Mouse (Mus musculus) brown adipose tissue, adult 24 weeks (tissue): ENCODE data around the gene Tradd. TPM values are rescaled to one million over a fixed set of nuclear protein-coding genes. Genes with fewer than 3 reads are reported as not detected.
"Not testable (repeated sequence)": the region's sequence is repeated elsewhere in the genome, so short reads cannot be mapped to it uniquely, and the experiment has no call there.

Experiments used
- H3K27ac ChIP-seq: fragments of 200-500 bp; replicated peaks from 2 replicates; pipeline ENCODE4 v1.5.1; 2012; ENCODE audit warnings: low read depth, mild to moderate bottlenecking, low read length
- H3K4me1 ChIP-seq: fragments of 200-500 bp; 2 replicates; pipeline ENCODE4 v1.6.1; 2012; ENCODE audit warnings: low read length, mixed read lengths; ENCODE audit not compliant: control insufficient read depth, insufficient read depth, insufficient read length
- H3K4me3 ChIP-seq: fragments of 200-500 bp; 2 replicates; pipeline ENCODE4 v1.5.1; 2012; ENCODE audit warnings: low read depth, mild to moderate bottlenecking, low read length, moderate library complexity; ENCODE audit not compliant: insufficient read depth
- polyA plus RNA-seq: library from polyadenylated mRNA; stranded (reverse); fragments of >200 nt; gene quantifications from 2 replicates; pipeline ENCODE4 v1.2.4, GENCODE M21; 2012; ENCODE audit not compliant: missing spikeins, insufficient read depth, insufficient read length

Tradd gene
- polyA plus RNA-seq, 1 experiment: 5.1 TPM

DNA sequence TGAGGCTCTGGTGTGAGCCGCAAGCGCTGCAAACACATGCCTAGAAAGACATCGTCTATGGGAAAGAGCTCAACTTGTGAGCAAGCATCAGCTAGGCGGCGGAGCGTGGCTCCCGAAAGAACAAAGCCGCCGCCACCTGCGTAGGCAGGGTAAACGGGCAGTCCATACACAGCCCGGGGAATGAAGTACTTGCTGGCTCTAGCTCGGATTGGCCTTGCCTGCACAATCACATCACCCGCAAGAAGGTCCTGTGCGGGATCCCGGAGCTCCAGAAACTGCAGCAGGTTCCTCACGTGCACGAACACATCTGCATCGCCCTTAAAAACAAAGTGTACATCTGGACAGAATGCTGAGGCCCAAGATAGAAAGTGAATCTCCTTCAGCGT, 10.7 kb downstream of the Tradd start:
- H3K27ac ChIP-seq: no peak overlapping the region

DNA sequence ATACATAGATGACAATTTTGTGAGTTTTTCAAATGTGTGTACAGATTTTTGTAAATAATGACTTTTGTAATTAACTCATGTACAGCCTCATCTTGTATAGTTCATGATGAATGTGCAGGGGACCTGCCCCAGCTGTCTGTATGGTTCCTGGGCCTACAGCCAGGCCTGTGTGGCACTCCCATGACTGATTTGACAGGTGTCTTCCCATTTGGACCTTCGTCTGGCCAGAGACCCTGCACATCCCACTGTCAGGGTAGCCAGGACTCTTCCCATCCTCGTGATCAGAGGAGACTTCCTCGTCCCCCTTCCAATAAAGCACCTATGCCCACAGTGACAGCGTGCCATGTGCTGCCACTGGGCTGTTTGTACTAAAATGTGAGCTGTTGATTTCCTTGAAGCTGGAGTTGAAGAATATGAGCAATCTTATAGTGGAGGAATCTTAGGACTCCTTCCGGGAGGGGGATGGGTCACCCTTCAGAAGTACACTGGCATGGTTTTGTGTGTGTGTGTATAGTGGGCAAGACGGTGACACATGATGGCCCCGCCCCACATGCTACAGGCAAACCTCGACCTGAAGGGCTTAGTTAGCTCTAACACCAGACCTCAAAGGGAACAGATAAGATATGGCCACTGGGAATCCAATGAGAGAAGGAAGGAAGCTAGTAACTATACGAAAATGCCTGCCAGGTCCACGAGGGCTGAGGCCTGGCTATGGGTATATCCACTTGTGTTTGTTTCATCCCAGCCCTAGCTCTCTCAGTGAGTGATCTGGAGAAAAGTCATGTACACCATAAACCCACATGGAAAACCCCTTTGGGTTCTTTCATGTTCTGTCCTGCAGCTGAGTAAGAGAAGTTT, 11.5 kb downstream of the Tradd start:
- Histone ChIP-seq H3K4me3 (no peak overlapping the region), H3K4me1 (no peaks in the 10 kb centered on the region; the same call in 1 of the 2 replicates), H3K27ac (no peak overlapping the region)

More for the DNA sequence above, 10.7 kb downstream of the Tradd start:
- Histone ChIP-seq H3K4me3 (peak overlapping the region; percentile 64; the same call in 1 of the 2 replicates), H3K4me1 (no peaks in the 10 kb centered on the region; the same call in 1 of the 2 replicates)

DNA sequence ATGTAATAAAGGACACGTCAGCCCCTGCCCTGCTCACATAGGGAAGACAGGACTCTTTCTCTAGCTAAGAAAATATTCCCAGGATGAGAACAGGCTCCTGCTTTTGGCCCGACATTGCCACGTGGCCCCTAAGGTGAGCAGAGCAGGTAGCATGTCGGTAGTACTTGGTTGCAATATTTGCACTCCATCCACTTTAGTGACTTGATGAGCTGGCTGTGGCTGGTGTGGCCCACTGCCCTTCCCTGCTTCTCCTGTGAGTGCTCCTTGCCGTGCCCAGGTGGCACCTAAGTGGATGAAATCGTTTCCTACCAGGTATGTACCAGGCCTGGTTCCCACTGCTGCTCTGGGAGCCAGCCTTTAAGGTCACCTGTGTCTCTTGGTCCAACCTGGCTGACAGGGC, 12.5 kb downstream of the Tradd start:
- no peaks in the 10 kb centered on the region; the same call in 1 of the 2 replicates for H3K4me1 ChIP-seq
- H3K27ac ChIP-seq: no peak overlapping the region
- no peak overlapping the region for H3K4me3 ChIP-seq

DNA sequence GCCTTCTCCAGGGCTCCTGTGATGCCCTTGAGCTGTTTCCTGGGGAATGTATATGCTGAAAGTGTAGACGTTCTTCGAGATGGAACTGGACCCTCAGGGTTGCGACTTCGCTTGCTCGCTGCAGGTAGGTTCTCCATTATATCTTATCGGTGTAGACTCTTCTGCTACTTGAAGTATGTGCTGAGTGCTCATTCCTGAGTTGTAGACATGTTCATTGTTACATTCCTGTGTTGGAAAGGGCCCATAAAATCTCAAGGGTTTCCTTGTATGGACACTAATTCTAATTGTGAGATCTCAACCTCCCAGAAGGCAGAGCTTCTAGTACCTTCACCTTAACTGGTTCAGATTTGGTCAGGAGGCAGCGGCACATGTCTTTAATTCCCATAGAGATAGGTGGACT, 23.4 kb downstream of the Tradd start:
- Histone ChIP-seq H3K4me1 (no peaks in the 10 kb centered on the region), H3K4me3 (no peak overlapping the region), H3K27ac (no peak overlapping the region)

DNA sequence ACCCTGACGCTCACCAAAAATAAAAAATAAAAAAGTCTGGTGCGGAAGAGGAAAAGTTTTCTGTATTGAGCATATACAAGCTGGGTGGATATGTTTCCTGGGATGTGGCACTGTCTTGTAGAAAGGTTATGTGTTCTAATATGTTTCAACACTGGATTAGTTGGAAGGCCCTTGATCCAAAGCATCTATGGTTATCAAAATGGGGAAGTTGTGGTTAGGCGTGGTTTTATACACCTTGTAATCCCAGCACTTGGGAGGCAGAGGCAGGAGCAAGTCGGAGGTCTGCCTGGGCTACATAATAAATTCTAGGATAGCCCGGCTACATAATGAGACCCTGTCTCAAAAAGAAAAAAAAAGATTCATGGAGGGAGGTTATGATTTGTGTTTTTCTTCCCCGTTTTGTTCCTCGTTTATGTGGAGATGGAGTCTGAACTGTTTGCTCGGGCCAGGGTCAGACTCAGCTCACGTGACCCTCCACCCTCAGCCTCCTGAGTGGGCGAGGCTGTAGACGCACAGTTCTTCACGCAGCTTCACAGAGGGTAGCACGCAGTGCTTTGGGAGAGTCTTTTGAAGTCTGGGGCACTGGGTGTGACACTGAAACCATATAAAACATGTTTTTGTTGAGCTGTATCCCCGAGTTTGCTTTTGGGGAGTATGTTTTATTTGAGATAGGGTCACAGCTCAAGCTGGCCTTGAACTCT, 26.8 kb downstream of the Tradd start:
- no peak overlapping the region for H3K27ac ChIP-seq

DNA sequence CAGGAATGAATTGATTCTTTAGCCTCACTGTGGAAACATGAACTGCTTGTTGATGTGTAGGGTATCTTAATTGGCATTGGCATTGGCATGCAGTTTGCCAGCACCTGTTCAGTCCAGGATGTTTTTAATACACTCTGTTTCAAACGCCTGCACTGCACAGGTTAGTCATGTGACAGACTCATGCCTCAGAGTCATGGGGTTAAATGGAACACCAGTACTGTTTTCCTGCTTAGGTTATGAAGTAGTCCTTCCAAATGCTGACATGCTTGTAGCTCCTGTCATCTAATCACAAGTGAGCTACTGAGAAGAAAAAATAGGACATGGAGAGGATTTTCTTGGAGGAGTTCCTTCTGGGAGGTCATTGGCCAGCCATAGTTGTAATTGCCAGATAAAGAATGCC, 29.2 kb downstream of the Tradd start:
- no peak overlapping the region for H3K27ac ChIP-seq
- H3K4me1 ChIP-seq: no peaks in the 10 kb centered on the region
- H3K4me3 ChIP-seq: no peak overlapping the region

More for the DNA sequence above, 26.8 kb downstream of the Tradd start:
- H3K4me1 ChIP-seq: no peaks in the 10 kb centered on the region
- no peak overlapping the region for H3K4me3 ChIP-seq

DNA sequence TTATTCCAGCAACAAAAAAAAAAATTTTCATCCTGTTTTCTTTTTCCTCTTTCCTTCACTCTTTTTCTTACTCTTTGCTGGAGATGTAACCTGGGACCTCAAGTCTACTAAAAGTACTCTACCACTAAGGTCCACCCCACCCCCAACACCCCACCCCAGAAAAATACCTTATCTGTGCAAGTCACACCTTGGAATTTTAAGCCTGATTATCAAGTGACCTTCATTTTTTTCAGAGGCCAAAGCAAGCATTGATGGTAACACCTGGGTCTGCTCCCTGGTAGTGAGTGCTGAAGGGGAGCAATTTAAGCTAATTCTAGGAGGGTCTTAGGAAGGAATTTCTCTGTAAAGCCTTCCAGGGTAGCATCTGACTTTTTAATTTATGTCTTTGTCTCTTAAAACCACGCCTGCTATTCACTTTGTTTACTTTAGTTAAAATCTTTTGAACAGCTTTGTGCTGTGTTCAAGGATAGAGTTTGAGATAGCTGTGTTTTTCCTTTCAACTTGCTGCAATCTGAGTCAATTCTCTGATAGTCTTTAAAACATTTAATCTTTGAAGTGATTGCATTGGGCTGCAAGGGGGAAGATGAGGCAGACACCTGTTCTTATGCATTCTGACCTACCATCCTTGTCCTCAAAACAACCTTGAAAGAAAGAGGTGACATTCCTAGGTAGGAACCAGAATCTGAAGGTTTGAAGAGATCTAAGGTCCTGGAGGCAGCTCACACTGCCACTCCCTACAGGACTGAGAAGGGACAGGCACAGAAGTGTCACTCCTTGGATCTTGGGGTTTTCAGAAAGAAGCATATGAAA, 31.1 kb downstream of the Tradd start:
- Histone ChIP-seq H3K4me1 (no peaks in the 10 kb centered on the region), H3K27ac (no peak overlapping the region), H3K4me3 (no peak overlapping the region)

DNA sequence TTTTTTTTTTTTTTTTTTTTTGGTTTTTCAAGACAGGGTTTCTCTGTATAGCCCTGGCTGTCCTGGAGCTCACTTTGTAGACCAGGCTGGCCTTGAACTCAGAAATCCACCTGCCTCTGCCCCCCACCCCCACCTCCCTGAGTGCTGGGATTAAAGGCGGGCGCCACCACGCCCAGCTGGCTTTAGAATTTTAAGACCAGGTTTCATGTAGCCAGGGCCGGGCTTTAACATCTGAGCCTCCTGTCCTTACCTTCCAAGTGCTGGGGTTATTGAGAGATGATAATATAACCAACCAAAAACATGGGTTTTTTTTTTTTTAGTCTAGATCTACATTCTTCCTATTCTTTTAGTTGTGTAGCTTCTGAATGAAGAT, 32.1 kb downstream of the Tradd start:
- not testable (repeated sequence) for H3K27ac ChIP-seq, H3K4me1 ChIP-seq, H3K4me3 ChIP-seq

DNA sequence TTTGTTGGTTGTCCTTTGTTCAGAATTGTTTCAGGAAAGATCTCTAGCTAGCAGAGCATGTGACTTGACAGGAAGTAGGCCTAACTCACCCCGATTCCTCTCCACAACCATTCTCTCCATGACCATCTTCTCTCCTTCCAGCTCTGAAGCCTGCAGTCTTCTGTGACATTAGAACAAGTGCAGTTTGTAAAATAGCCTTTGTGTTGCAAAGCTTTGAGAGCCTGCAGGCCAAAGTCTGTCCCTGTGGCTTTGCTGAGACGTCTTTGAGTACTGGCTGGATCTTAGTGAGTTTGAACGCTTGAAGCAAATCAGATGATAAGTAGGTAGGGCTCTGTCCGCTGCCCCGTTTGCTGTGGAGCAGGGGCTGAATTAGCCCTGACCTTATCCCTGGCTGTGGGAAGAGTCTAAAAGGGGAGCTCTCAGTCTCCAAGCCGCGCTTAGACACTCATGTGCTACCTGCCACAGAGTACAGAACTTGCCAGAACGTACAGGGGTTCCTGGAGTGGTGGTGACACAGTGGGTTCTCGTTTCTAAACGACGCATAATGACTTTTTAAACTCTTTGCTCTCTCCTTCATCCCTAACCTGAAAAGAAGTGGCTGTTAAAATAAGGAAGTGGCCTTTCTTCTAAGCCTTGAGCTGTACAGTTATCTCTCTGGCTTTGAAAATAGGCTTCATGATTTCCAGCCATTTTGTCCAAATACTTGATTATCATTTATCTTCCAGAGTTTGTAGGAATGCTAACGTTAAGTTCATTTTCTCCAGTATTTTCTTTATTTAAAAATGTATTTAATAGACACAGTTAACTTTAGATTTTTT, 32.7 kb downstream of the Tradd start:
- Histone ChIP-seq H3K27ac (no peak overlapping the region), H3K4me1 (no peaks in the 10 kb centered on the region), H3K4me3 (no peak overlapping the region)

DNA sequence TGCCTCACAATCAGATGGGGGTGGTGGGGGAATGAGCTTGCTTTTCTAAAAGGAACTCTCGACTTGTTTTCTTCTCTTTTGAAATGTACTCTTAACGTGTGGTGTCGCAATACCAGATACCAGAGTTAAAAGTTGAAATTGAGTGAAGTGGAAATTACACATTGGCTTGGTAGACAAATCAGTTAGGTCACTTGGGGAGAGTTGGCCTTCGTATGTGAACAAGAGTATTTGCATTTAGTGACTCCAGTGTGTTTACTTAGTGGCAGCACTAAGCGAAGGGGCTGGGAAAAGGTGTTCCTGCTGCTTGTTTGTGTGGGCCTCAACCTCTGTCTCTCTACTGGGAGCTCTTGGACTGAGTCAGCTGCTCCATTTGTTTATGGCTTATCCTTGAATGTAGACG, 38.5 kb downstream of the Tradd start:
- peaks cover 6% of the 10 kb centered on the region; the same call in 1 of the 2 replicates for H3K4me1 ChIP-seq
- H3K4me3 ChIP-seq: peak overlapping the region; percentile 86
- H3K27ac ChIP-seq: peak overlapping the region; percentile 63; the same call in 1 of the 2 replicates

DNA sequence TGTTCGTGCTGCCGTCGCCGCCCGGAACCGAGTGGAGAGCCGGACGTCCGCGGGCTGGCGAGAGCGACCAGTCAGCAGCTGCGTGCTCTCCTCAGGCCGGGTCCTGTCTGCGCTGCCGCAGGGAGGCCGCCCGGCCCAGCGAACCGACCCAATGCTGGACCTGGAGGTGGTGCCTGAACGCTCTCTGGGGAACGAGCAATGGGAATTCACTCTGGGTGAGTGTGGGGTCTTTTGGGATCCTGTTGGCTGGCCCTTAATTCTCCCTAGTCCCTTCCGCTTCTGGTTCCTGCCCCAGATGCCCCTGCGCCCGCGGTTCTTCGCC, 39.2 kb downstream of the Tradd start:
- Histone ChIP-seq H3K27ac (peak overlapping the region; percentile 63), H3K4me1 (peaks cover 6% of the 10 kb centered on the region; the same call in 1 of the 2 replicates), H3K4me3 (peak overlapping the region; percentile 86)

DNA sequence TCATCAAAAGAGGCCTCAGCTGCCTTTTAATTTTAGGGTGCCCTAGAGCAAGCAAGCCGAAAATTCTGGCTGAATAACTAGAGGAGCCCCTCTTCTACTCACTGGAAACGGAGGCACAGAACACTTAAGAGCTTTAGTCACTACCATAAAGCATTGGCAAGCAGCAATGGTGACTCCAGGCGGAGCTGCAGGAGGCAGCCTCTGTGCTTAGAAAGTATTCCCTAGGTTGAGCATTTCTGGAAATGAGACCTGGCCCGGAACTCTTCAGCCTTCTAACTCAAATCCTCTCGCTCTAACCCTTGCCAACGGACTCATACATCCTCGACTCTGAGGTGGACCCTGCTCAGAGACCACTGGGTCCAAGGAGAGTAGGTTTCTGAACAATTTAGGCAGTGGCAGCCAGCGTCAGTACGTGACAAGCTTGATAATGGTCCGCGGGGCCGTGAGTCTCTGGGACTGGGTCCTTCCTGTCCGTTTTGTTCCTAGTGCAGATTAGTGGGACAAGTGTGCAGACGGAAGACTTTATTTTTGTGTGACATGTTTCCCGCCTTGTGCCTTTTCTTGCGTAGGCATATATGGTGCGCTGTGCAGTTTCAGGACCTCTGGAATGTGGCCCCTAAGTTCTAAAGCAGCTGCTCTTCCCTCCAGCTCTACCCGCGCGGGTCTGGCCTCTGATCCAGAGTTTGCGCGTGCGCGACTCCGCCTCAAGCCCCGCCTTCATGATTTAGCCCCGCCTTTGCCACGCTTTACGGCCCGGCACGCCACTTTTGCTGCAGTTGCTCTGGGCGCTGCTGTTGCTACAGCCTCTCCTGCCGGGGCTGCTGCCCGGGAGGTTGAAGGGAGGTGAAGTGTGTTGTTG, 39.8 kb downstream of the Tradd start, which contains the start of gene D230025D16Rik:
TSS of gene D230025D16Rik (plus strand) at position 733 of the 859 bp plus-strand sequence.
- Histone ChIP-seq H3K4me3 (peak within 1 kb of the TSS; percentile 86), H3K27ac (peak within 1 kb of the TSS; percentile 63), H3K4me1 (peaks cover 6% of the 10 kb centered on the region; the same call in 1 of the 2 replicates)

DNA sequence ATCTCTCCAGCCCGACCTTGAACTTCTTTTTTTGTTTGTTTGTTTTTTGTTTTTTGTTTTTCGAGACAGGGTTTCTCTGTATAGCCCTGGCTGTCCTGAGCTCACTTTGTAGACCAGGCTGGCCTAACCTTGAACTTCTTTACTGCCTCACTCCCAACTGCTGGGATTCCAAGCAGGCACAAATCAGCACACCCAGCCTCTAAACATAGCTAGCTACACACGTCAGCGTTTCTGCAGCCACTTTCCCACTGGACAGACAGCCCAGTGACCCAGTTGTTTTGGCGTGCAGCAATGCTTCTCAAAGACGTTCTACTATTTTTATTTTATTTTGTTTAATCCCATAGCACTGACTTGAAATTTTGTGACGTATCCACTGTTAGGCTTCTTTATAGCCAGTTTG, 40.6 kb downstream of the Tradd start:
- Histone ChIP-seq H3K4me3 (no peak overlapping the region), H3K27ac (no peak overlapping the region)

More for the DNA sequence above, 40.6 kb downstream of the Tradd start:
- peaks cover 6% of the 10 kb centered on the region; the same call in 1 of the 2 replicates for H3K4me1 ChIP-seq
